Mouse (Mus musculus): ENCODE data around the gene Rnf216. TPM values are rescaled to one million over a fixed set of nuclear protein-coding genes. Genes with fewer than 3 reads are reported as not detected.
A peak's percentile ranks its signal among the peaks of the same experiment; 100 is the strongest.

Gene Rnf216
- polyA plus RNA-seq, 1 experiment from 2014 or later, result 26.9 TPM

DNA sequence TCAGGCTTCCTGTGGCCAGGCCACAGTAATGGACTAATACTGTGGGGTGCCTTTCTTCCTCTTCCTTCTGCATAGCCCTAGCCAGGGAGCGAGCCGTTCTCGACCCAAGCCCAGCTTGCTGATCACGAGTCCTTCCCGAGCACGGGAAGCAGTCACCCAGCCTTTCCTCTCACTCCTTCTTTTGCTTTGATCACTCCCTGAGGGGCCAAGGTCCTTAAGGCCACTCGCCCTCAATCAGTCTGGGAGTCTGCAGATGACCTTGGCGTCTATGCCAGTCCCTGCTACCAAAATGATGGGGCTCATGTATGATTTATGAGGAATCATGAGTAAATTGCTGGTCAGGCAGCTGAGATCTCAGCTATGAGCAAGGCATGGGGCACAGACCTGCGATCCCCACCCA lies 115.3 kb downstream of the Rnf216 start:
- 89% methylated on average over 9 of the region's 9 CpGs for WGBS
- H3K4me2 ChIP-seq (ENCODE audit: low read length), result no peak overlapping the region
- peaks cover 14% of the 10 kb centered on the region for H3K36me3 ChIP-seq (ENCODE audit: control insufficient read depth, insufficient read depth, low read length)
- H3K9me3 ChIP-seq (replicated peaks; ENCODE audit: control insufficient read depth, low read length), result no peaks in the 10 kb centered on the region
- no peaks in the 10 kb centered on the region for H3K4me1 ChIP-seq (ENCODE audit: control insufficient read depth, insufficient read depth, low read length)
- ATAC-seq (no peak), DNase-seq (ENCODE audit: low spot score) (no peak)
- H3K27me3 ChIP-seq (replicated peaks; ENCODE audit: control insufficient read depth, insufficient read depth, low read length), result no peaks in the 10 kb centered on the region
- H3K27ac ChIP-seq (ENCODE audit: low read depth, low read length), result no peak overlapping the region
- no peak overlapping the region for H3K9ac ChIP-seq (ENCODE audit: low read length)
- no peak overlapping the region for H3K4me3 ChIP-seq (ENCODE audit: low read depth, low read length)

DNA sequence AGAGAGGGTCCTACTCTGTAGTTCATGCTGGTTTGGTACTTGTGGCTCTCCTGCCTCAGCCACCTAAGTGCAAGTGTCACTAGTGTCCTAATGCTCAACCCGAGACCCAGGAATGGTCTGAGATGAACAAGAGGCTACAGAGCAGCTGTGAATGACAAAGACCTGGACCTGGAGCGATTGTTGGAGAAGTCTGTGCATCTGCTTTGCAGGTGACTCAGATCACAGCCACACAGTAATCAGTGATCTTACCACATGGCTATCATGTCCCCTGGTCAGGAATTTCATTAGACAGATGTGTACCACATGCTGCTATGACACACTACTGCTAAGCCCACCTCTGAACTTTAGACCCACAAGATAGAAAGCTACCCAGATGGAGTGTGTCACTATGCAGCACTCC lies 118.0 kb downstream of the Rnf216 start:
- Histone ChIP-seq H3K9ac (ENCODE audit: low read length) (no peak overlapping the region), H3K27ac (ENCODE audit: low read depth, low read length) (no peak overlapping the region), H3K4me1 (ENCODE audit: control insufficient read depth, insufficient read depth, low read length) (no peaks in the 10 kb centered on the region), H3K4me3 (ENCODE audit: low read depth, low read length) (no peak overlapping the region), H3K27me3 (replicated peaks; ENCODE audit: control insufficient read depth, insufficient read depth, low read length) (no peaks in the 10 kb centered on the region), H3K9me3 (replicated peaks; ENCODE audit: control insufficient read depth, low read length) (no peaks in the 10 kb centered on the region), H3K36me3 (ENCODE audit: control insufficient read depth, insufficient read depth, low read length) (peaks cover 39% of the 10 kb centered on the region), H3K4me2 (ENCODE audit: low read length) (no peak overlapping the region)
- DNase-seq (ENCODE audit: low spot score), result no peak
- 90% methylated on average over 2 of the region's 2 CpGs for WGBS
- no peak for ATAC-seq

DNA sequence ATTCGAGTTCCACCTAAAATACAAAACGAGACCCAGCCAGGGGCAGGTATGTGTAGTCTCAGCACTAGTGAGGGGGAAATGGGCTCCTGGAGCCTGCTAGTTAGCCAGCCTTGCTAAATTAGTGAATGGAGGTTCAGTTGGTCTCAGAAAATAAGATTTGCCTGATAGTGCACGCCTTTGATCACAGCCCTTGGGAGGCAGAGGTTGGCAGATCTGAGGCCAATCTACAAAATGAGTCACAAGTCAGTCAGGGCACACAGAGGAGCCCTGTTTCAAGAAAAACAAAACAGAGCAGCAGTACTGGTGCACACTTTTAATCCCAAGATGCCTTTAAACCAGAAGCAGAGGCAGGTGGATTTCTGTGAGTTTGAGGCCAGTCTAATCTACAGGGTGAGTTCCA lies 123.6 kb downstream of the Rnf216 start:
- no peak overlapping the region for H3K4me2 ChIP-seq (ENCODE audit: low read length)
- ATAC-seq (no peak), DNase-seq (ENCODE audit: low spot score) (no peak)
- 92% methylated on average over 3 of the region's 3 CpGs for WGBS
- peaks cover 35% of the 10 kb centered on the region for H3K36me3 ChIP-seq (ENCODE audit: control insufficient read depth, insufficient read depth, low read length)
- H3K9me3 ChIP-seq (replicated peaks; ENCODE audit: control insufficient read depth, low read length), result no peaks in the 10 kb centered on the region
- H3K27ac ChIP-seq (ENCODE audit: low read depth, low read length), result no peak overlapping the region
- H3K9ac ChIP-seq (ENCODE audit: low read length), result no peak overlapping the region
- H3K4me1 ChIP-seq (ENCODE audit: control insufficient read depth, insufficient read depth, low read length), result no peaks in the 10 kb centered on the region
- H3K4me3 ChIP-seq (ENCODE audit: low read depth, low read length), result no peak overlapping the region
- H3K27me3 ChIP-seq (replicated peaks; ENCODE audit: control insufficient read depth, insufficient read depth, low read length), result no peaks in the 10 kb centered on the region

DNA sequence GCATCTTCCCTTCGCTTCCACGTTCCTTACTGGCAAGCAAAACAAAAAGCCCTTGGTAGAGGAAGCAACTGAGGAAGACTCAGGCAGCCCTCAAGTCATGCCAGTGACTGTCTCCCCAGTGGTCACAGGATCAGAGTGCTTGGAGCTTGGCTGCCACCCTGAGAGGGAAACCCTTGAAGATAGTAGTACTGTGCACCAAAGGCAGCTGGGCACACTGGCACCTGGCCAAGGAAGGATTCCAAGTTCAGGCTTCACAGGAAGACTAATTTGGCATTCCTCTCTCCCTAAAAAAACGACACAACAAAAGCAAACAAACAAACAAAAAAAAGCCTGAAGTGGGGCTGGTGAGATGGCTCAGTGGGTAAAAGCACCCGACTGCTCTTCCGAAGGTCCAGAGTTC lies 124.3 kb downstream of the Rnf216 start:
- H3K4me1 ChIP-seq (ENCODE audit: control insufficient read depth, insufficient read depth, low read length), result no peaks in the 10 kb centered on the region
- peaks cover 33% of the 10 kb centered on the region for H3K36me3 ChIP-seq (ENCODE audit: control insufficient read depth, insufficient read depth, low read length)
- 0 out of 2 replicates have a peak overlapping the region, but pooled peaks have one; percentile 5 for H3K27ac ChIP-seq (ENCODE audit: low read depth, low read length)
- DNase-seq (ENCODE audit: low spot score) (peak; percentile 69), ATAC-seq (no peak)
- H3K4me3 ChIP-seq (ENCODE audit: low read depth, low read length), result no peak overlapping the region
- H3K27me3 ChIP-seq (replicated peaks; ENCODE audit: control insufficient read depth, insufficient read depth, low read length), result no peaks in the 10 kb centered on the region
- WGBS, result 68% methylated on average over 5 of the region's 5 CpGs
- H3K4me2 ChIP-seq (ENCODE audit: low read length), result no peak overlapping the region
- no peak overlapping the region for H3K9ac ChIP-seq (ENCODE audit: low read length)
- no peaks in the 10 kb centered on the region for H3K9me3 ChIP-seq (replicated peaks; ENCODE audit: control insufficient read depth, low read length)

DNA sequence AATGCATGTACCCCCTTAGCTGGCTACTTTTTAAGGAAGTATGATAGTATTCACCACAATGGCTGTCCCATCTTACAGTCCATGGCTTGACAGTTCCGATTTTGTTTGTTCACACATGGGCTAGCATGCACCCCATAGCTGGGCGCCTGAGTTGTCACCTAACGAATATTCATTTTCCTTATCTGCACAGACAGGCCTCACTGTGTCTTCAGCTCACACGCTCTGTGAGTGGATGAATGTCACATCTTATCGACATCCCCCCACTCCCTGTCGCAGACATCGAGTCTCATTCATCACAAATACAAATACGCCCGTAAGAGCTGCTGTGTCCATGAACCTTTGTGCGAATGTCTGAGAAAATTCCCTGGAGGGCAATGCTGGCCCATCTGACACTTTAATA lies 128.5 kb downstream of the Rnf216 start:
- no peaks in the 10 kb centered on the region for H3K36me3 ChIP-seq (ENCODE audit: control insufficient read depth, insufficient read depth, low read length)
- H3K27me3 ChIP-seq (replicated peaks; ENCODE audit: control insufficient read depth, insufficient read depth, low read length), result no peaks in the 10 kb centered on the region
- 92% methylated on average over 10 of the region's 10 CpGs for WGBS
- no peaks in the 10 kb centered on the region for H3K9me3 ChIP-seq (replicated peaks; ENCODE audit: control insufficient read depth, low read length)
- ATAC-seq (no peak), DNase-seq (ENCODE audit: low spot score) (no peak)
- no peaks in the 10 kb centered on the region for H3K4me1 ChIP-seq (ENCODE audit: control insufficient read depth, insufficient read depth, low read length)
- H3K9ac ChIP-seq (ENCODE audit: low read length), result no peak overlapping the region
- no peak overlapping the region for H3K27ac ChIP-seq (ENCODE audit: low read depth, low read length)
- H3K4me2 ChIP-seq (ENCODE audit: low read length), result no peak overlapping the region
- H3K4me3 ChIP-seq (ENCODE audit: low read depth, low read length), result no peak overlapping the region

DNA sequence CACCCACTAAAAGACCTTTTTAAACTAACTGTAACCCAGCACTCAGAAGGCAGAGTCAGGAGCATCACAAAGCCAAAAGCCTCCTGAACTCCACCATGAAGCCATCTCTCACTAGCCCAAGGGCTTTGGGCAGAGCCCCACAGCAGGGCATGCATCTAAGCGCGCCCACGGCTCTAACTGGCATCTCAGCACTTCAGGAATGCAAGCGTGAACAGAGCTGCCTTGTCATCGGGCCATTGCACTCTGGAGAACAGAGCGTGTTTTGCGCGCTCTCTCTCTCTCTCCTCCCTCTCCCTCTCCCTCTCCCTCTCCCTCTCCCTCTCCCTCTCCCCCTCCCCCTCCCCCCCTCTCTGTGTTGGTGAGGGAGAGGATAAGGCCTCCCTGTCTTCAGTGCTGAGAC lies 129.6 kb downstream of the Rnf216 start:
- H3K36me3 ChIP-seq (ENCODE audit: control insufficient read depth, insufficient read depth, low read length), result no peaks in the 10 kb centered on the region
- no peak for DNase-seq (ENCODE audit: low spot score)
- no peak overlapping the region for H3K9ac ChIP-seq (ENCODE audit: low read length)
- no peak overlapping the region for H3K4me3 ChIP-seq (ENCODE audit: low read depth, low read length)
- 60% methylated on average over 8 of the region's 8 CpGs for WGBS
- ATAC-seq, result no peak
- H3K4me2 ChIP-seq (ENCODE audit: low read length), result no peak overlapping the region
- no peak overlapping the region for H3K27ac ChIP-seq (ENCODE audit: low read depth, low read length)
- H3K4me1 ChIP-seq (ENCODE audit: control insufficient read depth, insufficient read depth, low read length), result no peaks in the 10 kb centered on the region
- H3K27me3 ChIP-seq (replicated peaks; ENCODE audit: control insufficient read depth, insufficient read depth, low read length), result no peaks in the 10 kb centered on the region
- H3K9me3 ChIP-seq (replicated peaks; ENCODE audit: control insufficient read depth, low read length), result no peaks in the 10 kb centered on the region

DNA sequence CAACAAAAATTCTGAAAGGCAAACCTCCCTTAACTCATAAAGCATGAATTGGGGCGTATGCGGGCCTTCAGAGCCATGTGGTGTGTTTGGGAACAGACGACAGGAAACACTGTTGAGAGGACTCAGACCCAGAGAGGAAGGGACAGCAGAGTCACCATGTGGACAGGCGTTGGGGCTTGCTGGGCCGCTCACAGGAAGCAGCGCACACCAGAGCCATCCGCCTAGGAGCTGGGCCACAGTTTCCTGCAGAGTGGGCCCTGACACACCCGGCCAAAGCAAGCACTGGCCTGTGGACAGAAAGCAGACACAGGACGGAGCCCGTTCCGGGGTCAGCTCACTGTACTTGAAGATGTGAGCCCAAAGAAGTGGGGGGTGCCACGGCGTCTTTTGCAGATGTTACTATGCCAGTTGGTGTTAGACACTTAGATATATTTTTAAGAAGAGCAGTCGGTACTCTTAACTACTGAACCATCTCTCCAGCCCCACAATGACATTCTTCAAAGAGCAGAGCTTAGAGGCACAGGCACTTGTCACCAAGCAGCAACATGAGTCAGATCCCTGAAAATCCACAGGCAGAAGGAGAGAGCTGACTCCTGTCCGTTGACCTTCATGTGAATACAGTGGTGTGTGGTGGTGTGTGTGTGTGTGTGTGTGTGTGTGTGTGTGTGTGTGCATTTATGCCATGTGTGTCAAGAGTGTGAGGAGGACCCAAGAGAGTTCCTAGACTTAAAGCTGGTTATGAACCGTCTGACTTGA lies 130.6 kb downstream of the Rnf216 start:
- Histone ChIP-seq H3K4me3 (ENCODE audit: low read depth, low read length) (no peak overlapping the region), H3K36me3 (ENCODE audit: control insufficient read depth, insufficient read depth, low read length) (no peaks in the 10 kb centered on the region), H3K27ac (ENCODE audit: low read depth, low read length) (0 out of 2 replicates have a peak overlapping the region, but pooled peaks have one; percentile 9), H3K9ac (ENCODE audit: low read length) (no peak overlapping the region), H3K27me3 (replicated peaks; ENCODE audit: control insufficient read depth, insufficient read depth, low read length) (no peaks in the 10 kb centered on the region), H3K9me3 (replicated peaks; ENCODE audit: control insufficient read depth, low read length) (no peaks in the 10 kb centered on the region), H3K4me2 (ENCODE audit: low read length) (no peak overlapping the region), H3K4me1 (ENCODE audit: control insufficient read depth, insufficient read depth, low read length) (no peaks in the 10 kb centered on the region)
- DNase-seq (ENCODE audit: low spot score) (no peak), ATAC-seq (no peak)
- 83% methylated on average over 16 of the region's 16 CpGs for WGBS

DNA sequence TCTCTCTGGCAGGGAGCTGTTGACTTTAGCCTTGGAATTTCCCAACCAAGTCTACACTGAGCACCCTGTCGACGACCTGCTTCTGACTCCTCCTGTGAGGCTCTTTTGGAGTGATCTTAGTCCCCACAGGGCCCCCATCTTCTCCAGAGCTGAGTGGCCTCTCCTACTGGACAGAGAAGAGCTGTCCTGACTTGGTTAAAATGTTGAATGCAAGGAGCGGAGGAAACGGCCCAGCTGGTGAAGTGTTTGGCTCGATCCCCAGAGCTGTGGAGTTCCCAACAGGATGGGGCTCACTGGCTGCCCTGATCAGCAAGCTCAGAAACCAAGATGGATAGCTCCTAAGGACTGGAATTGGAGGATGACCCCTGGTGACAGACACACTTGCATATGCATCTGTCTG lies 136.3 kb downstream of the Rnf216 start:
- H3K9me3 ChIP-seq (replicated peaks; ENCODE audit: control insufficient read depth, low read length), result no peaks in the 10 kb centered on the region
- H3K36me3 ChIP-seq (ENCODE audit: control insufficient read depth, insufficient read depth, low read length), result peaks cover 28% of the 10 kb centered on the region
- no peak for ATAC-seq
- H3K9ac ChIP-seq (ENCODE audit: low read length), result no peak overlapping the region
- H3K4me1 ChIP-seq (ENCODE audit: control insufficient read depth, insufficient read depth, low read length), result no peaks in the 10 kb centered on the region; the same call in 1 of the 2 replicates
- WGBS, result 58% methylated on average over 5 of the region's 5 CpGs
- no peaks in the 10 kb centered on the region for H3K27me3 ChIP-seq (replicated peaks; ENCODE audit: control insufficient read depth, insufficient read depth, low read length)
- no peak overlapping the region for H3K4me3 ChIP-seq (ENCODE audit: low read depth, low read length)
- H3K27ac ChIP-seq (ENCODE audit: low read depth, low read length), result no peak overlapping the region
- no peak overlapping the region for H3K4me2 ChIP-seq (ENCODE audit: low read length)
- DNase-seq (ENCODE audit: low spot score), result no peak

DNA sequence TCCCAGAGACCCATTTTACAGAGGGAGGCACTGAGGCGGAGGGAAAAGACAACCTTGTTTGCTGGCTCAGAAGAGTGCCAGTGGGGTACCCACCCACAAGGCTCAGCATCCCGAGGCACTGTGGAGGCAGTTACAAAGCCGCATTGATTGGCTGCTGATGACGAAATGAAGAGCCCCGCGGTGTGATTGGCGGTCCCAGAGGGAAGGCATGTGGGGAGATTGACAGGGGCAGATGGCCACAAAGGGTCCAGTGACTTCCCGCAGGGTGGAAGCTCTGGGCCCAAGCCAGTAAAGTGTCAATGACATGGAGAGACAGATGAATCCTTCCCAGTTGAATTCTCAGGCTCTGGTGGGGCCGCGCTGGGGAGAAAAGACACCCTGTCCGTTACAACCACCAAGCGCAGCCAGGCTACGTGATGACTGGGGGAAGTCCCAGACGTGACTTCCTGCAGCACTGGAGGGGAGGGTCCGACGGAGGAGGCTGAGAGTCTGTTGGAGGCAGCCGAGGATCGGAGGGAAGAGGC lies 138.1 kb downstream of the Rnf216 start:
- H3K4me3 ChIP-seq (ENCODE audit: low read depth, low read length), result peak overlapping the region; percentile 5; the same call in 1 of the 2 replicates

More for the DNA sequence above, 138.1 kb downstream of the Rnf216 start:
- peak; percentile 92 for ATAC-seq
- WGBS, result 5% methylated on average over 18 of the region's 18 CpGs
- peak; percentile 93 for DNase-seq (ENCODE audit: low spot score)
- Histone ChIP-seq H3K9me3 (replicated peaks; ENCODE audit: control insufficient read depth, low read length) (no peaks in the 10 kb centered on the region), H3K4me2 (ENCODE audit: low read length) (peak overlapping the region; percentile 34), H3K27ac (ENCODE audit: low read depth, low read length) (peak overlapping the region; percentile 16; the same call in 1 of the 2 replicates), H3K4me1 (ENCODE audit: control insufficient read depth, insufficient read depth, low read length) (no peaks in the 10 kb centered on the region; the same call in 1 of the 2 replicates), H3K36me3 (ENCODE audit: control insufficient read depth, insufficient read depth, low read length) (peaks cover 46% of the 10 kb centered on the region), H3K9ac (ENCODE audit: low read length) (no peak overlapping the region), H3K27me3 (replicated peaks; ENCODE audit: control insufficient read depth, insufficient read depth, low read length) (no peaks in the 10 kb centered on the region)

Data from forebrain, embryonic 14.5 days (tissue).